In genomic region chr9:69339829-69340228, GRCm38 (mm10) we compare ENCODE assay signal across 18 mouse cellular contexts.
"Had no signal": no experiment of that assay in that cellular context is flagged by ENCODE, and none has a peak within 500 bp of the region (broad histone marks: within the 10 kb centered on the region; RNA-seq: fewer than 3 reads in every experiment).

No protein-coding gene starts in this region.

- DNase-seq: kidney, postnatal 4 days; layer of hippocampus, adult 9-11 months; left cerebral cortex, postnatal 4 days; lung, adult 2 months; lung, postnatal 4 days; midbrain, embryonic 14.5 days; retina, postnatal 1 day; right cerebral cortex, postnatal 25 days; thymus, adult 2 months; thymus, postnatal 25 days had no signal

- H3K9ac ChIP-seq: limb, embryonic 12.5 days; limb, embryonic 15.5 days; liver, embryonic 15.5 days; neural tube, embryonic 12.5 days; neural tube, embryonic 15.5 days had no signal

- H3K27me3 ChIP-seq: liver, embryonic 15.5 days; neural tube, embryonic 12.5 days; neural tube, embryonic 15.5 days had no signal

- H3K4me3 ChIP-seq: layer of hippocampus, adult 2 months; limb, embryonic 12.5 days; limb, embryonic 15.5 days; liver, embryonic 15.5 days; neural tube, embryonic 12.5 days; neural tube, embryonic 15.5 days had no signal

- H3K27ac ChIP-seq: layer of hippocampus, adult 2 months; limb, embryonic 12.5 days; limb, embryonic 15.5 days; liver, embryonic 15.5 days; neural tube, embryonic 12.5 days; neural tube, embryonic 15.5 days had no signal

- H3K4me2 ChIP-seq: limb, embryonic 12.5 days; limb, embryonic 15.5 days; liver, embryonic 11.5 days; liver, embryonic 15.5 days; midbrain, embryonic 11.5 days; neural tube, embryonic 12.5 days; neural tube, embryonic 15.5 days had no signal

- H3K4me1 ChIP-seq: neural tube, embryonic 12.5 days had no signal

- H3K9me3 ChIP-seq: limb, embryonic 12.5 days; limb, embryonic 15.5 days; liver, embryonic 15.5 days; neural tube, embryonic 12.5 days; neural tube, embryonic 15.5 days had no signal

- H3K36me3 ChIP-seq: limb, embryonic 12.5 days; limb, embryonic 15.5 days; liver, embryonic 15.5 days; neural tube, embryonic 12.5 days; neural tube, embryonic 15.5 days had no signal
